Mouse (Mus musculus) hindbrain, embryonic 14.5 days (tissue): ENCODE results near the gene Tmem164. TPM values are rescaled to one million over a fixed set of nuclear protein-coding genes. Genes with fewer than 3 reads are reported as not detected.
A peak's percentile ranks its signal among the peaks of the same experiment; 100 is the strongest.

Experiments
- ATAC-seq: fragments of 200-750 bp; cut with Nextera tagmentation; 2 replicates; pipeline ENCODE4 v1.8.0; 2017; ENCODE audit warnings: moderate number of reproducible peaks, mild to moderate bottlenecking, moderate TSS enrichment, moderate library complexity; ENCODE audit not compliant: low FRiP score
- DNase-seq: peaks from one replicate; pipeline ENCODE4 v3.0.0-alpha.2; 2015; ENCODE audit warnings: low spot score
- H3K27ac ChIP-seq: fragments of 300-500 bp; sonication (generic); 2 replicates; pipeline ENCODE4 v1.5.1; 2014; ENCODE audit warnings: mild to moderate bottlenecking, moderate library complexity
- H3K27me3 ChIP-seq: fragments of 300-500 bp; sonication (generic); 2 replicates; pipeline ENCODE4 v1.6.1; 2014; ENCODE audit warnings: mild to moderate bottlenecking, low read length, mixed read lengths; ENCODE audit not compliant: control insufficient read depth, insufficient read depth
- H3K36me3 ChIP-seq: fragments of 300-500 bp; sonication (generic); replicated peaks from 2 replicates; pipeline ENCODE4 v1.6.1; 2014; ENCODE audit not compliant: control insufficient read depth, insufficient read depth
- H3K4me1 ChIP-seq: fragments of 300-500 bp; sonication (generic); replicated peaks from 2 replicates; pipeline ENCODE4 v1.6.1; 2014; ENCODE audit warnings: antibody characterized with exemption, low read length, mixed read lengths; ENCODE audit not compliant: control insufficient read depth, insufficient read depth
- H3K4me2 ChIP-seq: fragments of 300-500 bp; sonication (generic); replicated peaks from 2 replicates; pipeline ENCODE4 v1.6.1; 2014; ENCODE audit warnings: mild to moderate bottlenecking, moderate library complexity
- H3K4me3 ChIP-seq: fragments of 300-500 bp; sonication (generic); replicated peaks from 2 replicates; pipeline ENCODE4 v1.5.1; 2014; ENCODE audit warnings: mild to moderate bottlenecking, low read length
- H3K9ac ChIP-seq: fragments of 300-500 bp; sonication (generic); 2 replicates; pipeline ENCODE4 v1.6.1; 2014
- H3K9me3 ChIP-seq: fragments of 300-500 bp; sonication (generic); 2 replicates; pipeline ENCODE4 v1.6.1; 2016; ENCODE audit warnings: low read length; ENCODE audit not compliant: control insufficient read depth
- WGBS: fragments of 180-500 bp; shearing (Covaris S2); extraction: QIAGEN DNeasy Blood & Tissue Kit; methylation state at CpG from one replicate; pipeline ENCODE4 v1.1.7; 2014; 5-methylcytosine and 5-hydroxymethylcytosine counted together
- polyA plus RNA-seq: library from polyadenylated mRNA; unstranded; fragments of >200 nt; fragmentation: Nextera tagmentation; extraction: Ambion mirVana; gene quantifications from 2 replicates; pipeline ENCODE4 v1.2.1, GENCODE M21; 2014

Tmem164 gene
- polyA plus RNA-seq, 1 experiment from 2014 or later, result 16.6 TPM

DNA sequence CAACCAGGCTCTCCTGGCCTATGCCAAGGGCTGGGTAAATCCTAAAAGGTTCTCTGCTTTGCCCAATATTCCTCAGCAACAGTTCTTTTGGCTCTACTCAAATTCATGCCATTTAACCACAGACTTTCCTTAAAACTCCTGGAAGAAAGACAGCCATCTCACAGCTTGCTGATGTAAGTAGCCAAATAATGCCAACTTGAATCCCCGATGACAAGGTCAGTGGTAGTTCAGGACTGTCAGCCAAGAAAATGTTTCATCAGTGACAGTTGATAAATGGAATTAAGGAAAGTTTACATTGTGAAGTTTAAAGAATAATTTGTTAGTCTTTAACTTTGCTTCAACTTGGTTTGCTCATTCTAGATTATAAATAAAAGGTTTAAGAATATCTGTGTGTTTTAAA, 8.5 kb upstream of the Tmem164 start:
- WGBS, result 88% methylated on average over 1 of the region's 1 CpGs
- no peak overlapping the region for H3K27ac ChIP-seq
- no peak for ATAC-seq

DNA sequence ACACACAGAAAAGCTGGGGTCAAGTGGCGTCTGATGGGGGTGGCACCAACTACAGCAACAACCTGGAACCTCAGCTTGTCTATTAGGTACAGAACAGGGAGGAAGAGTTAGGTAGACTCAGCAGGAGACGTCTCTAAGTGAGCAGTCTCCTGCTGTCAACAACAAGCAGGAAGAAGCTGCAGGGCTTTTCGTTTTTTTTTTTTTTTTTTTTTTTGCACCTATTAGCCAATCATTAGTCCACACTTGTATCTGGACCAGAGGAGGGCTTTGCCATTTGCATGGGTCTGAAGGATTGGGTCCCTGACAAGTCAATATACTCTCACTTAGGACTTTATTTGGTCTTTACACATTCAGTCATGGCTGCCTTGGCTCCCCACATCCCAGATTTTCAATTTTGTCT, 4.0 kb upstream of the Tmem164 start:
- 38% methylated on average over 3 of the region's 3 CpGs for WGBS
- no peak overlapping the region for H3K27ac ChIP-seq
- no peaks in the 10 kb centered on the region for H3K36me3 ChIP-seq
- H3K9me3 ChIP-seq, result no peaks in the 10 kb centered on the region
- ATAC-seq (no peak), DNase-seq (no peak)
- H3K27me3 ChIP-seq, result 0 out of 2 replicates have a peak, but pooled peaks cover 8% of the 10 kb centered on the region
- H3K4me3 ChIP-seq, result no peak overlapping the region
- H3K4me2 ChIP-seq, result no peak overlapping the region
- no peaks in the 10 kb centered on the region for H3K4me1 ChIP-seq
- no peak overlapping the region for H3K9ac ChIP-seq

More for the DNA sequence above, 8.5 kb upstream of the Tmem164 start:
- Histone ChIP-seq H3K4me3 (no peak overlapping the region), H3K27me3 (peaks cover 17% of the 10 kb centered on the region; the same call in 1 of the 2 replicates), H3K4me1 (no peaks in the 10 kb centered on the region), H3K36me3 (no peaks in the 10 kb centered on the region), H3K9me3 (no peaks in the 10 kb centered on the region), H3K4me2 (no peak overlapping the region), H3K9ac (no peak overlapping the region)
- no peak for DNase-seq

- Histone ChIP-seq H3K9ac (no peak overlapping the region), H3K4me2 (no peak overlapping the region), H3K27me3 (0 out of 2 replicates have a peak, but pooled peaks cover 6% of the 10 kb centered on the region), H3K4me3 (no peak overlapping the region), H3K27ac (no peak overlapping the region), H3K4me1 (peaks cover 13% of the 10 kb centered on the region), H3K36me3 (no peaks in the 10 kb centered on the region), H3K9me3 (no peaks in the 10 kb centered on the region)
- 57% methylated on average over 13 of the region's 13 CpGs for WGBS
- DNase-seq (no peak), ATAC-seq (no peak)
Measured at GRCm38 (mm10) chrX:142678499-142679474, 2.4 kb upstream of the Tmem164 start.

- ATAC-seq (no peak), DNase-seq (no peak)
- peak overlapping the region; percentile 58 for H3K4me3 ChIP-seq
- peaks cover 17% of the 10 kb centered on the region for H3K4me1 ChIP-seq
- H3K4me2 ChIP-seq, result peak overlapping the region; percentile 63
- 0 out of 2 replicates have a peak, but pooled peaks cover 6% of the 10 kb centered on the region for H3K27me3 ChIP-seq
- 52% methylated on average over 11 of the region's 11 CpGs for WGBS
- H3K9ac ChIP-seq, result no peak overlapping the region
- no peaks in the 10 kb centered on the region for H3K9me3 ChIP-seq
- H3K36me3 ChIP-seq, result no peaks in the 10 kb centered on the region
- H3K27ac ChIP-seq, result no peak overlapping the region; the same call in 1 of the 2 replicates
Measured at GRCm38 (mm10) chrX:142679502-142680250, 1.5 kb upstream of the Tmem164 start.

DNA sequence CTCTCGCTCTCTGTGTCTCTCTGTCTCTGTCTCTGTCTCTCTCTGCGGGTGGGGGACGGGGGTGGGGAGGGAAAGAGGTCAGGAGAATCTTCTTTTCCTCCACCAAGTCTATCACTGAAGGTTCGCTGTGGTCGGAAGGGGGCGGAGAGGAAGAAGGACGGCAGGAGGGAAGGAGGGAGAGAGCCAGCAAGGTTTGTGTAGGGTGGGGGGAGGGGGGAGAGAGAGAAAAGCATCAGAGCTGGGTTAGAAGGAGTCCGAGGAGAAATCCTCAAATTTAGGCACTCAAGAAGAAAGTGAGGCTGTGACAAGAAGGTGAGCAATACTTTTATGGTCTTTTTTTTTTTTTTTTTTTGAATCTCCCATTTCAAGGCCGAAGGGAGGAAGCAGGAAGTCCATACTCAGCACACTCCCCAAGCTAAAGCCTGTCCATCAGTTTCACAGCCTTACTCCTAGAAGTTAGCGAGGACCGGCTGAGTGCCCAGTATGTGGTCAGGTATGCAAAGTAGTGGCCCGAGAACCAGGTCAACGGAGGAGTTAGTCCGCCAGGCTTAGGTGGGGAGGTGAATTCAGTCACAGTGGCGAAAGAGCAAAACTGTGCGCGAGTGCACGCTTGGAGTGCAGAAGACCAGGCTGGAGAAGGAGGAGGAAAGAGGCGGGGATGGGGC, 683 bp upstream of the Tmem164 start:
- peak overlapping the region; percentile 58 for H3K4me3 ChIP-seq
- no peaks in the 10 kb centered on the region for H3K9me3 ChIP-seq
- H3K36me3 ChIP-seq, result no peaks in the 10 kb centered on the region
- no peak for DNase-seq
- peaks cover 21% of the 10 kb centered on the region for H3K4me1 ChIP-seq
- 0 out of 2 replicates have a peak overlapping the region, but pooled peaks have one; percentile 71 for H3K9ac ChIP-seq
- 24% methylated on average over 19 of the region's 19 CpGs for WGBS
- peak overlapping the region; percentile 75 for H3K27ac ChIP-seq
- ATAC-seq, result peak; percentile 35
- 0 out of 2 replicates have a peak, but pooled peaks cover 6% of the 10 kb centered on the region for H3K27me3 ChIP-seq
- peak overlapping the region; percentile 63 for H3K4me2 ChIP-seq

- peak overlapping the region; percentile 63 for H3K4me2 ChIP-seq
- H3K36me3 ChIP-seq, result no peaks in the 10 kb centered on the region
- no peaks in the 10 kb centered on the region for H3K9me3 ChIP-seq
- H3K27ac ChIP-seq, result peak overlapping the region; percentile 75
- 13% methylated on average over 15 of the region's 43 CpGs for WGBS
- ATAC-seq, result peak; percentile 71
- H3K9ac ChIP-seq, result peak overlapping the region; percentile 71
- H3K4me3 ChIP-seq, result peak overlapping the region; percentile 58
- H3K4me1 ChIP-seq, result peaks cover 23% of the 10 kb centered on the region
- no peak for DNase-seq
- 0 out of 2 replicates have a peak, but pooled peaks cover 6% of the 10 kb centered on the region for H3K27me3 ChIP-seq
Measured at GRCm38 (mm10) chrX:142681616-142682141, 473 bp downstream of the Tmem164 start.

DNA sequence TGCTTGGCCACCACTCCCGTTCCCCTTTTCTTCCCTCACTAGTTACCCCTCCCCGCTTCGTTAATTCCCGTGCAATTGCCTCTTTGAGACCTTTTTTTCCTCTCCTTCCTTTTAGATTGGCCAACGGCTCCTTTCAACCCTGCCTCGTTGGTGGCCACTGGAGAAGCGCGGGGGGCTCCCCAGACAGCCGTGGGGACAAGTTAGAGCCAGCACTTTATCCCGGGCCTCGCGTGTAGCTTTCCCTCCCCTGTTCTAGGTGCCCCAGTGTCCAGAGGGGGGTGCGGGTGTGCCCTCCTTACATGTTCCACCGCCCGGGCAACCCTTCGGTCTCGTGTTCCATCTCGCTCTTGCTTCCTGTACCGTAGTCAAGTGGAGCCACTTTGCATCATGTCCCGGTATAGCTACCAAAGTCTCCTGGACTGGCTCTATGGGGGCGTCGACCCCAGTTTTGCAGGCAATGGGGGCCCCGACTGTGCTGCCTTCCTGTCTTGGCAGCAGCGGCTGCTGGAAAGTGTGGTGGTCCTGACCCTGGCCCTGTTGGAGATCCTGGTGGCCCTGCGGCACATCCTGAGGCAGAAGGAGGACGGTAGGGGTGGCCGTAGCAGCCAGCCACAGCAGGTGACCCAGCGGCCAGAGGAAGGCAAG, 1.1 kb downstream of the Tmem164 start:
- H3K4me3 ChIP-seq, result peak overlapping the region; percentile 58
- no peaks in the 10 kb centered on the region for H3K9me3 ChIP-seq
- H3K27me3 ChIP-seq, result 0 out of 2 replicates have a peak, but pooled peaks cover 6% of the 10 kb centered on the region
- no peak for DNase-seq
- H3K36me3 ChIP-seq, result no peaks in the 10 kb centered on the region
- H3K4me1 ChIP-seq, result peaks cover 23% of the 10 kb centered on the region
- peak overlapping the region; percentile 63 for H3K4me2 ChIP-seq
- no peak for ATAC-seq
- H3K9ac ChIP-seq, result peak overlapping the region; percentile 71
- WGBS, result 18% methylated on average over 27 of the region's 28 CpGs
- H3K27ac ChIP-seq, result peak overlapping the region; percentile 75; the same call in 1 of the 2 replicates

- no peaks in the 10 kb centered on the region for H3K36me3 ChIP-seq
- 0 out of 2 replicates have a peak, but pooled peaks cover 6% of the 10 kb centered on the region for H3K27me3 ChIP-seq
- H3K4me1 ChIP-seq, result peaks cover 23% of the 10 kb centered on the region
- H3K27ac ChIP-seq, result no peak overlapping the region
- no peaks in the 10 kb centered on the region for H3K9me3 ChIP-seq
- ATAC-seq, result no peak
- 0 out of 2 replicates have a peak overlapping the region, but pooled peaks have one; percentile 71 for H3K9ac ChIP-seq
- peak overlapping the region; percentile 58 for H3K4me3 ChIP-seq
- WGBS, result 32% methylated on average over 5 of the region's 5 CpGs
- peak overlapping the region; percentile 63 for H3K4me2 ChIP-seq
- DNase-seq, result no peak
Measured at GRCm38 (mm10) chrX:142682990-142683389, 1.8 kb downstream of the Tmem164 start.
